Mouse (Mus musculus): ENCODE data around the gene Tm4sf5.

DNA sequence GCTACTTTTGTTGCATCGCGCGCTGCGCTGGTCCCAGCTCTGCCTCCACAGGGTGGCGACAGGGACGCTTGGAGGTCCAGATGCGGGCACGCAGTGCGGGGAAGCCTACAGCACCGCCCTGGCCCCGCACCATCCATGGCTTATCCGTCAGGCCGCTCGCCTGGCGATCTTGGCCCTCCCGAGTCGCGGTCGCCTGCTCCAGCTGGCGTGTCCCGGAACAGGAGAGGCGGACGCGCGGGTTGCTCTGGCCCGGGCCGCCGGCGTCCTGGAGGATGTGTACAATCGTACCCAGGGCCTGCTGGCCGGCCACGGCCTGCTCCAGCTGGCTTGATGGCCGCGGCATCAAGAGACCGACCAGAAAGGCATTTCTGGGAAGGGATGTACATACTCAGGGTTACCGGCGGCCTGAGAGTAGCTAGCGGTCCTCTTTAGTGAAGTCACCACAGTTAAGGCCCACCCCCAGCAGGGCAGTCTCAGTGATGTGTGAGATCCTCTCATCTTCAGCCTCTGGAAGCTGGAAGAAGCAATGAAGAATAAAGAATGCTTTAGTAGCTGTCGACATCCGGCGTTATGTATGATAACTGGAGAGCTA, 15.2 kb downstream of the Tm4sf5 start:
- TF ChIP-seq POLR2A (IDR thresholded peaks at IDR 0.05; ENCODE audit: borderline replicate concordance, extremely low read depth, low read depth, low read length) (peak; percentile 16; the same call in 1 of the 2 replicates), CTCF (IDR thresholded peaks at IDR 0.05; ENCODE audit: insufficient read depth, low read length) (no peak)
